Mouse (Mus musculus): ENCODE data around the gene Pkn1. TPM values are rescaled to one million over a fixed set of nuclear protein-coding genes. Genes with fewer than 3 reads are reported as not detected.
A peak's percentile ranks its signal among the peaks of the same experiment; 100 is the strongest.

The Pkn1 gene
- total and polyA plus RNA-seq, 2 experiments from 2014 or later, result 21.7 to 71.2 TPM

- Histone ChIP-seq H3K36me3 (ENCODE audit: insufficient read depth, low read length) (no peaks in the 10 kb centered on the region), H3K4me1 (ENCODE audit: insufficient read depth, low read length) (no peaks in the 10 kb centered on the region), H3K9me3 (ENCODE audit: low read length) (no peaks in the 10 kb centered on the region), H3K27ac (ENCODE audit: low read depth, low read length) (no peak overlapping the region), H3K9ac (replicated peaks; ENCODE audit: low read length, poor library complexity, severe bottlenecking) (no peak overlapping the region), H3K4me2 (ENCODE audit: low read depth, low read length, poor library complexity, severe bottlenecking) (no peak overlapping the region), H3K4me3 (ENCODE audit: low read depth, low read length) (no peak overlapping the region), H3K27me3 (ENCODE audit: insufficient read depth, low read length) (peaks cover 20% of the 10 kb centered on the region)
- 74% methylated on average over 19 of the region's 19 CpGs for WGBS
- DNase-seq (ENCODE audit: low spot score), result no peak
- ATAC-seq (ENCODE audit: low FRiP score), result no peak
- TF ChIP-seq CTCF (IDR thresholded peaks at IDR 0.05), result no peak
These were observed 43.1 kb upstream of the Pkn1 start for GRCm38 (mm10) chr8:83741849-83742655.

GRCm38 (mm10) chr8:83740976-83741741 is 42.2 kb upstream of the Pkn1 start, which contains the start of gene Adgre5:
TSS of gene Adgre5 (minus strand) at chr8:83741326.
- 1% methylated on average over 40 of the region's 56 CpGs for WGBS
- no peaks in the 10 kb centered on the region for H3K9me3 ChIP-seq (ENCODE audit: low read length)

GRCm38 (mm10) chr8:83740586-83740975 is 41.6 kb upstream of the Pkn1 start:
- H3K27ac ChIP-seq (ENCODE audit: low read depth, low read length), result no peak overlapping the region; the same call in 1 of the 2 replicates
- DNase-seq (ENCODE audit: low spot score) (no peak), ATAC-seq (ENCODE audit: low FRiP score) (no peak)
- no peaks in the 10 kb centered on the region for H3K36me3 ChIP-seq (ENCODE audit: insufficient read depth, low read length)
- H3K27me3 ChIP-seq (ENCODE audit: insufficient read depth, low read length), result peaks cover 20% of the 10 kb centered on the region
- 0 out of 2 replicates have a peak overlapping the region, but pooled peaks have one; percentile 42 for H3K9ac ChIP-seq (replicated peaks; ENCODE audit: low read length, poor library complexity, severe bottlenecking)
- H3K4me2 ChIP-seq (ENCODE audit: low read depth, low read length, poor library complexity, severe bottlenecking), result peak overlapping the region; percentile 93
- no peak for TF ChIP-seq CTCF (IDR thresholded peaks at IDR 0.05)
- peak overlapping the region; percentile 43 for H3K4me3 ChIP-seq (ENCODE audit: low read depth, low read length)
- WGBS, result 17% methylated on average over 3 of the region's 3 CpGs
- no peaks in the 10 kb centered on the region for H3K9me3 ChIP-seq (ENCODE audit: low read length)
- no peaks in the 10 kb centered on the region for H3K4me1 ChIP-seq (ENCODE audit: insufficient read depth, low read length)

More at GRCm38 (mm10) chr8:83740976-83741741, 42.2 kb upstream of the Pkn1 start, which contains the start of gene Adgre5:
- H3K9ac ChIP-seq (replicated peaks; ENCODE audit: low read length, poor library complexity, severe bottlenecking), result peak within 1 kb of the TSS; percentile 42
- peak within 1 kb of the TSS; percentile 43 for H3K4me3 ChIP-seq (ENCODE audit: low read depth, low read length)
- H3K27ac ChIP-seq (ENCODE audit: low read depth, low read length), result no peak within 1 kb of the TSS; the same call in 1 of the 2 replicates
- no peaks in the 10 kb centered on the region for H3K36me3 ChIP-seq (ENCODE audit: insufficient read depth, low read length)
- ATAC-seq (ENCODE audit: low FRiP score) (peak; percentile 47), DNase-seq (ENCODE audit: low spot score) (no peak)
- TF ChIP-seq CTCF (IDR thresholded peaks at IDR 0.05), result no peak
- H3K4me2 ChIP-seq (ENCODE audit: low read depth, low read length, poor library complexity, severe bottlenecking), result peak within 1 kb of the TSS; percentile 93
- peaks cover 20% of the 10 kb centered on the region for H3K27me3 ChIP-seq (ENCODE audit: insufficient read depth, low read length)
- H3K4me1 ChIP-seq (ENCODE audit: insufficient read depth, low read length), result no peaks in the 10 kb centered on the region

- no peak overlapping the region for H3K27ac ChIP-seq (ENCODE audit: low read depth, low read length)
- H3K9me3 ChIP-seq (ENCODE audit: low read length), result no peaks in the 10 kb centered on the region
- H3K4me1 ChIP-seq (ENCODE audit: insufficient read depth, low read length), result no peaks in the 10 kb centered on the region
- ATAC-seq (ENCODE audit: low FRiP score) (no peak), DNase-seq (ENCODE audit: low spot score) (no peak)
- WGBS, result 44% methylated on average over 8 of the region's 8 CpGs
- peaks cover 20% of the 10 kb centered on the region for H3K27me3 ChIP-seq (ENCODE audit: insufficient read depth, low read length)
- H3K36me3 ChIP-seq (ENCODE audit: insufficient read depth, low read length), result no peaks in the 10 kb centered on the region
- H3K4me2 ChIP-seq (ENCODE audit: low read depth, low read length, poor library complexity, severe bottlenecking), result peak overlapping the region; percentile 93
- H3K4me3 ChIP-seq (ENCODE audit: low read depth, low read length), result 0 out of 2 replicates have a peak overlapping the region, but pooled peaks have one; percentile 43
- no peak overlapping the region for H3K9ac ChIP-seq (replicated peaks; ENCODE audit: low read length, poor library complexity, severe bottlenecking)
- no peak for TF ChIP-seq CTCF (IDR thresholded peaks at IDR 0.05)
These were observed 40.9 kb upstream of the Pkn1 start for GRCm38 (mm10) chr8:83739711-83740468.

- DNase-seq (ENCODE audit: low spot score) (no peak), ATAC-seq (ENCODE audit: low FRiP score) (no peak)
- TF ChIP-seq CTCF (IDR thresholded peaks at IDR 0.05), result no peak
- 78% methylated on average over 10 of the region's 10 CpGs for WGBS
- no peaks in the 10 kb centered on the region for H3K4me1 ChIP-seq (ENCODE audit: insufficient read depth, low read length)
- H3K27ac ChIP-seq (ENCODE audit: low read depth, low read length), result no peak overlapping the region
- no peak overlapping the region for H3K9ac ChIP-seq (replicated peaks; ENCODE audit: low read length, poor library complexity, severe bottlenecking)
- H3K27me3 ChIP-seq (ENCODE audit: insufficient read depth, low read length), result peaks cover 20% of the 10 kb centered on the region
- H3K36me3 ChIP-seq (ENCODE audit: insufficient read depth, low read length), result no peaks in the 10 kb centered on the region
- no peak overlapping the region for H3K4me3 ChIP-seq (ENCODE audit: low read depth, low read length)
- no peaks in the 10 kb centered on the region for H3K9me3 ChIP-seq (ENCODE audit: low read length)
- 0 out of 2 replicates have a peak overlapping the region, but pooled peaks have one; percentile 4 for H3K4me2 ChIP-seq (ENCODE audit: low read depth, low read length, poor library complexity, severe bottlenecking)
These were observed 40.2 kb upstream of the Pkn1 start for GRCm38 (mm10) chr8:83738949-83739710.

Measured in midbrain, postnatal 0 days (tissue).